Mouse (Mus musculus) liver, postnatal 0 days (tissue): ENCODE data around the gene Ankrd55.

Source experiments
- CTCF ChIP-seq: sonication (generic); IDR thresholded peaks from 2 replicates; pipeline ENCODE4 v1.5.1; 2016; ENCODE audit warnings: antibody characterized with exemption, low read depth
- EP300 ChIP-seq: IDR thresholded peaks from 2 replicates; pipeline ENCODE4 v1.6.1; 2016; ENCODE audit warnings: antibody characterized with exemption, low read depth, mild to moderate bottlenecking

- TF ChIP-seq CTCF (no peak), EP300 (no peak)
These were observed 136.4 kb downstream of the Ankrd55 start for GRCm38 (mm10) chr13:112424635-112425034.
